Mouse (Mus musculus) G1E (cell line): ENCODE measurements around the gene Catsper4. TPM values are rescaled to one million over a fixed set of nuclear protein-coding genes. Genes with fewer than 3 reads are reported as not detected.

Source experiments
- ATAC-seq: 2 replicates; pipeline ENCODE4 v1.8.0; 2016; ENCODE audit warnings: mild to moderate bottlenecking; ENCODE audit not compliant: insufficient number of reproducible peaks, poor library complexity, low FRiP score, severe bottlenecking; ENCODE audit errors: extremely low read depth
- DNase-seq: peaks from one replicate; pipeline ENCODE4 v3.0.0; 2012; ENCODE audit warnings: low spot score
- H3K27me3 ChIP-seq: 2 replicates; pipeline ENCODE4 v1.6.1; 2012; ENCODE audit warnings: mild to moderate bottlenecking, low read length, inconsistent platforms; ENCODE audit not compliant: insufficient read depth
- H3K36me3 ChIP-seq: replicated peaks from 2 replicates; pipeline ENCODE3; 2012; ENCODE audit warnings: mild to moderate bottlenecking, inconsistent platforms
- H3K4me1 ChIP-seq: 2 replicates; pipeline ENCODE4 v1.6.1; 2012; ENCODE audit warnings: low read depth, low read length, inconsistent platforms, mixed read lengths; ENCODE audit not compliant: insufficient read depth
- H3K4me3 ChIP-seq: 2 replicates; pipeline ENCODE4 v1.5.1; 2012; ENCODE audit warnings: low read depth, mild to moderate bottlenecking, inconsistent platforms, low read length, moderate library complexity, mixed read lengths
- H3K9me3 ChIP-seq: replicated peaks from 2 replicates; pipeline ENCODE4 v1.6.1; 2012; ENCODE audit warnings: inconsistent platforms
- CTCF ChIP-seq: IDR thresholded peaks from 2 replicates; pipeline ENCODE4 v1.5.1; 2012; ENCODE audit warnings: low read depth, low read length, inconsistent platforms, mixed read lengths
- GATA1 ChIP-seq: IDR thresholded peaks from 2 replicates; pipeline ENCODE4 v1.6.1; 2012; ENCODE audit warnings: borderline replicate concordance, low read length, inconsistent platforms, mixed read lengths
- GATA2 ChIP-seq: IDR thresholded peaks from 2 replicates; pipeline ENCODE4 v1.6.1; 2012; ENCODE audit warnings: low read depth, low read length, inconsistent platforms, borderline replicate concordance
- POLR2AphosphoS5 ChIP-seq: IDR thresholded peaks from 2 replicates; pipeline ENCODE4 v1.6.1; 2012; ENCODE audit warnings: low read depth, low read length, inconsistent platforms; ENCODE audit not compliant: insufficient replicate concordance
- TAL1 ChIP-seq: conservative IDR thresholded peaks from 2 replicates; pipeline ENCODE4 v1.6.1; 2012; ENCODE audit warnings: low read depth, low read length, inconsistent platforms, mixed read lengths
- polyA plus RNA-seq: library from polyadenylated mRNA; stranded (reverse); fragments of >175 nt; gene quantifications from 2 replicates; pipeline ENCODE4 v1.2.3, GENCODE M21; 2012
- total RNA-seq, 2 experiments: library from RNA; stranded (forward) in 1 of 2; stranded (reverse) in 1 of 2; fragments of 200-1000 nt in 1 of 2; fragments of >200 nt in 1 of 2; fragmentation: Nextera tagmentation in 1 of 2; gene quantifications; 2 replicates each; pipeline ENCODE4 v1.2.3; 2014 to 2017

Catsper4 gene
- total and polyA plus RNA-seq, 3 experiments, result not detected

DNA sequence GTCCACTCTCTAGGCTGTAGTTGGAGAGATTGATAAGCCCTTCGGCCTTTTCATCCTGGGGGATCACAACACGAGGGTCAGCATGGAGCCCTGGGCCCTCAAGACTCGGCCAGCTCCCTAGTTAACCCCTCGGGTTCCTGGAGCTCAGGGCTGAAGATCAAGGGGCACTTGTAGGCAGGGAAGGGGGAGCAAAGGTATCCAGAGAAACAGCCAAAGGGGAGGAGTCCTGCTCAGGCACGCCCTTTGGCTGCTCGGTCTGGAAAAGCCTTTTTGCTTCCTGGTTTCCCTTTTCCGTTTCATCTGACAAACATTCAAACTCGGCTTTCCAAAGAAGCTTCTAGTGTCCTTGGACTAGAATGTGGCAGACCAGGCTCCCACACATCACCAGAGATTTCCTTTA is 3.2 kb upstream of the Catsper4 start:
- ATAC-seq, result no peak
- Histone ChIP-seq H3K4me1 (peaks cover 18% of the 10 kb centered on the region), H3K36me3 (no peaks in the 10 kb centered on the region), H3K9me3 (no peaks in the 10 kb centered on the region), H3K27me3 (peaks cover 72% of the 10 kb centered on the region), H3K4me3 (no peak overlapping the region)
- TF ChIP-seq TAL1 (no peak), CTCF (no peak), GATA2 (no peak), GATA1 (no peak), POLR2AphosphoS5 (no peak)
- no peak for DNase-seq

DNA sequence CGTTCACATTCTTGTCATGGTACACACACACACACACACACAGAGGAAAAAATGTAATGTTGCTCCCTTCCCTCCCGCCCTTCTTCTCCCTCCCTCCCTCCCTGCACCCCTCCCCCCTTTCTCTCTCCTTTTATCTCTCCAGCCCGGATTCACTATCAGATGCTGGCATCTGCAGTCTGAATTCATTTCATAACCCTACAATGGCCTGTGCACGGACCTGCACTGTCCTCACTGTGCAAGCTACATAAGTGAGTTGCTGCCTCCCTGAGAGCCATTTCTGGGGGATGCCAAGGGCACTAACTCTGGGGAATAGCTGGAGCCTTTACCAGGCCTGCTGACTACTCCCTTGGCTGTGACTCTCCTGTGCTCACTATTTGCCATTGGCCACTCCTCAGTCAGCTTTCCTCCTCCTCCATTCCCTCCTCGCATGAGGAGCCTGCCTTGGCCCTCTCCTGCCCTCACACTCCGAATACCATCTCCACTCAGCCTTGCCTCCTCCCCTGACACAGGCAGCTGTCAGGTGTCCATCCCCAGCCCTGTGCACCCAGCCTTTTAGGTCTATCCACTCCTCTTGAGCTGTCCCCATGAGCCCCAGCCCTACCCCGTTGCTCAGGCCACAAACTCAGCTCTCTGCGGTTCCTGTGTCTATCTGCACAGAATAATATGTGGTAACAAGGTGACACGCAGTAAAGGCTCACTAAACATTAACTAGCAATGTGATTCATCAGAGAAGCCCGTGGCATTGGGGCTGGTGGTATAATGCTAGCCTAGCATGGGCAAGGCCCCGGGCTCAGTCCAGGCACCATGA is 4.2 kb downstream of the Catsper4 start:
- Histone ChIP-seq H3K9me3 (no peaks in the 10 kb centered on the region), H3K4me1 (peaks cover 65% of the 10 kb centered on the region), H3K36me3 (no peaks in the 10 kb centered on the region), H3K4me3 (peak overlapping the region; percentile 54; the same call in 1 of the 2 replicates), H3K27me3 (peaks cover 13% of the 10 kb centered on the region)
- ATAC-seq (peak; percentile 73), DNase-seq (peak; percentile 35)
- TF ChIP-seq POLR2AphosphoS5, result no peak
- TF ChIP-seq TAL1, result peak; percentile 56

DNA sequence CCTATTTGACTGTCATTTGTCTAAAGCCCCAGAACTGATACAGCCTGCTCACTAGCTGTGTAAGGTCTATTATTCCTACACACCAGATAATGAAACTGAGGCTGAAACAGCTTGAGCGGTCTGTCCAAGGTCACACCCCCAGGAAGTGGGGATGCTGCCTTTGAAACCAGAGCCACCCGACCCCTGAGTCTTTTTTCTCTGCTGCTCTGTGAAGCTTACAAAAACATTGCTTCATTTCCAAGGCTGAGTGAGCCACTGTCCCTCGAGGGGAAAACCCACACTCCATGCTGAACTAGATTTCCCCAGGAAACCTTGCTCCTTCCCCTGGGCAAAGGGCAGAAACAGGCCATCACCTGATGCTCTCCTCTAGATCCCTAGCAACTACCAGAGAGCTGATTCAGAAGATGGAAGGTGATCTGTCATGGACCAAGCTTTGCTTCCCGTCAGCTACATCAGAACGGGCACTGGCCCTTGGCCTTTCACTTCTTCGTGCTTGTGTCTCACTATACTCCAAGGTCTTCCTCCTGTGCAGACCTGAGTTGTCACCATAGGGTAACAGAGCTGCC is 20.6 kb downstream of the Catsper4 start:
- ATAC-seq (no peak), DNase-seq (no peak)
- Histone ChIP-seq H3K4me3 (no peak overlapping the region), H3K36me3 (no peaks in the 10 kb centered on the region), H3K27me3 (peaks cover 56% of the 10 kb centered on the region), H3K9me3 (no peaks in the 10 kb centered on the region; the same call in 1 of the 2 replicates), H3K4me1 (peaks cover 2% of the 10 kb centered on the region; the same call in 1 of the 2 replicates)
- no peak for TF ChIP-seq CTCF
- TF ChIP-seq TAL1, result no peak
- TF ChIP-seq GATA1, result no peak
- no peak for TF ChIP-seq POLR2AphosphoS5
- no peak for TF ChIP-seq GATA2

DNA sequence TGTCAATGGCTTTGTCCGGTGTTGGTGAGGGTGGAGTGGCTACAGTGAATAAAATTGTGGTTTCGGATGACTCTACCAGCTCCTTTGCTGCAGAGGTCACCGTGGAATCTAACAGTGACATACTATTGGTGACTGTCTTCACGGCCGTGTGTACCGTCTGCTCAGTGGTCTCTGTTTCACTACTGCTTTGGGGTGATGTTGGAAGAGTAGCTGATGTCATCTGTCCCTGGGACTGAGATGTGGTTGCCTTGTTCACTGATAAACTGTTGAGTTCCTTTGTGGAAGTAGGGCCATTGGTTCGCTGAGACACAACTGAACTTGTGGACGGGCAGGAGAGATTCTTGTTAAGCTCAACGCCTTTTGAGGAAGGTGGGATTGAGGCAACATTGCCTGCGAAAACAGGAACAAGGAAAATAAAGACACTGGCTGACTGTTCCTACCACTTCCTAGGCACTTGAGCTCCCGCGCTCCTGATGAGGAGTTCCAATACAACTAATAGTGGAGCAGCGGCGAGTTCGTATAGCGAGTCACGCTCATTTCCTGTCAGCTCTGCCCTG is 23.8 kb downstream of the Catsper4 start:
- H3K9me3 ChIP-seq, result no peaks in the 10 kb centered on the region
- TF ChIP-seq CTCF (no peak), GATA1 (no peak), POLR2AphosphoS5 (no peak), GATA2 (no peak), TAL1 (no peak)
- H3K4me3 ChIP-seq, result no peak overlapping the region
- no peaks in the 10 kb centered on the region for H3K36me3 ChIP-seq
- peaks cover 2% of the 10 kb centered on the region; the same call in 1 of the 2 replicates for H3K4me1 ChIP-seq
- peaks cover 46% of the 10 kb centered on the region for H3K27me3 ChIP-seq
- DNase-seq (no peak), ATAC-seq (no peak)

DNA sequence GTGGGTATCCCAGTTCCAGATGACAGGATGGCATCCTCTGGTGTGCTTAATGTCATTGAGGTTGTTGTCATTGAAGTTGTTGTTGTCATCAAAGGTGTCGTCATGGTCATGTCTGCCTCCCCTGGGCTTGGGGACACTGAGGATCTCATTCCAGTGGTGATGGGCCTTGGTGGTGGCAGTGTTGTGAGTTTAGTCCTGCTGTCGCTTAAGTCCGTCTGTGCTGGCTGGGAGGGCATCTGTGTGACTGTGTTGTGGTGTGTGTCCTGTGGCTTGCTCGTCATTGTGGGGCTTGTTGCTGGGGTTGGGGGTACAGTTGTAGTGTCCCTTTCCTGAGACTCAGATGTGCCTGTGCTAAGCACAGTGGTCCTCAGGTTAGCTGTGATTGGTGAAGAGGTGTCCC is 24.3 kb downstream of the Catsper4 start, which contains the start of gene Gm7534:
Gene Gm7534, minus strand, starts transcription at position 101 of the 400 bp plus-strand sequence.
- TF ChIP-seq GATA1, result no peak
- TF ChIP-seq GATA2, result no peak
- no peak for TF ChIP-seq POLR2AphosphoS5
- no peak for TF ChIP-seq TAL1
- no peak for TF ChIP-seq CTCF
- H3K4me1 ChIP-seq, result peaks cover 2% of the 10 kb centered on the region; the same call in 1 of the 2 replicates
- no peaks in the 10 kb centered on the region for H3K9me3 ChIP-seq

DNA sequence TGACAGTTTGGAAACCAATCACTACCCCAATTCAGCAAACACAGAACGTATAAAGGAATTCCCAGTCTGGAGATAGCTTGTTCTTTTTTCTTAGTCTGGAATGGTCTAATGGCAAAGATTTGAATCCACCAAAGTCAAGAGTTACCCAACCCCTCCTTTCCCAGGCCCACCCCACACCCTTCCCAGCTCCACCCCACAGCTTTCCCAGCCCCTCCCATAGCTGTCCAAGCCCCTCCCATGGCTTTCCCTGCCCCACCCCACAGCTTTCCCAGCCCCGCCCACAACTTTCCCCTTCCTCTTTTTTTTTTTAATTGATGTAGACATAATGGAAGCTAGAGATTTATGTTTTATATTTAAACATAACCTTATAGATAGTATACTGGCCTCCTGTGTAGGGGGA is 27.8 kb downstream of the Catsper4 start:
- Histone ChIP-seq H3K27me3 (peaks cover 31% of the 10 kb centered on the region), H3K4me3 (no peak overlapping the region), H3K9me3 (no peaks in the 10 kb centered on the region), H3K36me3 (no peaks in the 10 kb centered on the region), H3K4me1 (no peaks in the 10 kb centered on the region)
- DNase-seq, result no peak
- ATAC-seq, result no peak
- no peak for TF ChIP-seq GATA2
- no peak for TF ChIP-seq POLR2AphosphoS5
- TF ChIP-seq TAL1, result no peak
- no peak for TF ChIP-seq GATA1
- TF ChIP-seq CTCF, result no peak

More for the DNA sequence above, 24.3 kb downstream of the Catsper4 start, which contains the start of gene Gm7534:
- peaks cover 42% of the 10 kb centered on the region for H3K27me3 ChIP-seq
- H3K36me3 ChIP-seq, result no peaks in the 10 kb centered on the region
- H3K4me3 ChIP-seq, result no peak within 1 kb of the TSS
- ATAC-seq (no peak), DNase-seq (no peak)
